Mouse (Mus musculus) ES-E14 (cell line): ENCODE data around the gene Aoc3. TPM values are rescaled to one million over a fixed set of nuclear protein-coding genes. Genes with fewer than 3 reads are reported as not detected.

Source experiments
- DNase-seq: peaks from one replicate; pipeline ENCODE4 v3.0.0-alpha.2; 2013; ENCODE audit warnings: low read depth, low spot score
- H3K27ac ChIP-seq: 2 replicates; pipeline ENCODE4 v1.5.1; 2012; ENCODE audit warnings: low read depth, mild to moderate bottlenecking, low read length, moderate library complexity, mixed read lengths; ENCODE audit not compliant: poor library complexity, insufficient read depth, severe bottlenecking
- H3K36me3 ChIP-seq: 2 replicates; pipeline ENCODE4 v1.6.1; 2012; ENCODE audit warnings: mild to moderate bottlenecking, low read length, moderate library complexity, mixed read lengths; ENCODE audit not compliant: control insufficient read depth, poor library complexity, insufficient read depth, severe bottlenecking
- H3K4me1 ChIP-seq, 2 experiments: fragments of 150-350 bp in 1 of 2; sonication (generic) in 1 of 2; 2 replicates each; pipeline ENCODE4 v1.6.1; 2012; ENCODE audit warnings: low read length in 2 of 2, mild to moderate bottlenecking in 1 of 2, mixed read lengths in 1 of 2; ENCODE audit not compliant: control insufficient read depth in 2 of 2, insufficient read depth in 2 of 2, poor library complexity in 1 of 2
- H3K4me3 ChIP-seq, 2 experiments: fragments of 150-350 bp in 1 of 2; sonication (generic) in 1 of 2; 2 replicates each; pipeline ENCODE4 v1.5.1; 2012; ENCODE audit warnings: low read length in 2 of 2, low read depth in 1 of 2, mild to moderate bottlenecking in 1 of 2, mixed read lengths in 1 of 2; ENCODE audit not compliant: insufficient read depth in 1 of 2, poor library complexity in 1 of 2, severe bottlenecking in 1 of 2
- H3K9ac ChIP-seq: 2 replicates; pipeline ENCODE4 v1.6.1; 2012; ENCODE audit warnings: low read depth, mild to moderate bottlenecking, low read length, mixed read lengths; ENCODE audit not compliant: poor library complexity, insufficient read depth, severe bottlenecking
- H3K9me3 ChIP-seq: fragments of 150-350 bp; sonication (generic); 2 replicates; pipeline ENCODE4 v1.6.1; 2012; ENCODE audit warnings: low read depth, mild to moderate bottlenecking, low read length; ENCODE audit not compliant: control insufficient read depth, insufficient read depth
- CHD2 ChIP-seq: IDR thresholded peaks from 2 replicates; pipeline ENCODE4 v1.6.1; 2014; ENCODE audit warnings: mild to moderate bottlenecking, low read depth, low read length, inconsistent platforms
- HCFC1 ChIP-seq: IDR thresholded peaks from 2 replicates; pipeline ENCODE4 v1.6.1; 2012; ENCODE audit warnings: low read length, inconsistent platforms, borderline replicate concordance; ENCODE audit not compliant: insufficient read depth
- MAFK ChIP-seq: IDR thresholded peaks from 2 replicates; pipeline ENCODE4 v1.6.1; 2014; ENCODE audit warnings: mild to moderate bottlenecking, low read depth, low read length, inconsistent platforms; ENCODE audit not compliant: insufficient read depth
- ZC3H11A ChIP-seq: IDR thresholded peaks from 2 replicates; pipeline ENCODE4 v1.6.1; 2012; ENCODE audit warnings: low read depth, mild to moderate bottlenecking, inconsistent platforms, low read length, borderline replicate concordance
- ZNF384 ChIP-seq: IDR thresholded peaks from 2 replicates; pipeline ENCODE4 v1.6.1; 2012; ENCODE audit warnings: low read depth, low read length, inconsistent platforms
- in situ Hi-C, 2 experiments: fragments of 600-800 bp; cut with MboI; formaldehyde crosslinking; loops; one replicate each; pipeline ENCODE4 v1.15.1; 2025; ENCODE audit warnings: low sequenced_read_pairs in 2 of 2, inconsistent platforms in 1 of 2; ENCODE audit not compliant: unreplicated experiment in 2 of 2
- total RNA-seq: library from RNA; depleted of rRNA; stranded (reverse); fragments of 300-350 nt; gene quantifications from 2 replicates; pipeline ENCODE4 v1.2.3, GENCODE M21; 2012; rRNA removed

The Aoc3 gene
- total RNA-seq, result 0.62 and 0.95 TPM in 2 replicates

GRCm38 (mm10) chr11:101330371-101330924 is at the start of gene Aoc3:
Gene Aoc3 (plus strand): TSS chr11:101330605.
- in situ Hi-C loops, result no loop called here
- no peak for DNase-seq
- no peak within 1 kb of the TSS for H3K27ac ChIP-seq

GRCm38 (mm10) chr11:101280837-101281236 is 49.6 kb upstream of the Aoc3 start:
- Histone ChIP-seq H3K9ac (no peak overlapping the region), H3K27ac (no peak overlapping the region), H3K4me1 (peaks cover 0 to 12% of the 10 kb centered on the region in 2 experiments; a peak in 3 of 4 replicates), H3K9me3 (no peaks in the 10 kb centered on the region), H3K36me3 (no peaks in the 10 kb centered on the region; the same call in 1 of the 2 replicates), H3K4me3 (no peak overlapping the region)
- no peak for TF ChIP-seq ZNF384
- in situ Hi-C loops, result no loop called here
- DNase-seq, result no peak

More at GRCm38 (mm10) chr11:101330371-101330924, at the start of gene Aoc3:
- no peak for TF ChIP-seq ZNF384
- no peak for TF ChIP-seq CHD2
- TF ChIP-seq HCFC1, result no peak
- no peak for TF ChIP-seq ZC3H11A
- TF ChIP-seq MAFK, result no peak
- Histone ChIP-seq H3K4me1 (peaks cover 6 to 23% of the 10 kb centered on the region in 2 experiments; a peak in 3 of 4 replicates), H3K4me3 (no peak within 1 kb of the TSS), H3K9me3 (no peaks in the 10 kb centered on the region), H3K9ac (no peak within 1 kb of the TSS), H3K36me3 (peaks cover 8% of the 10 kb centered on the region)

DNA sequence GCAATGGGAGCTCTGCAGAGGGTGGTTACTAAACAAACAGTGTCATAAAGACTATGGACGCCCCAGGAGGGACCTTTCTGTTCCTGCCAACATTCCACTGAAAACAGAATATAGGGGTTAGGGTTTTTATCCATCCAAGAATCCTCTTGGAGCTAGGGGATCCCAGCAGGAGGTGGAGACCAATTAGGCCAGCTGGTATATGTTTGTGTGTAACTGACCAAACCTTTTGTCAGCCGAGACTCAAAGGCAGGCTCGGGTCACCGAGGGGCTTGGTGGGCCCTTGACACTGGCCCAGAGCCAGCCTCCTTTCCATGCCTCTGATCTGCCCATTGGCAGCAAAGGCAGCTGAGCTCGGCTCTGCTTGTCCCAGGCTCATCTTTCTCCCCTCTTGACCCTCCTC is 47.5 kb upstream of the Aoc3 start:
- Histone ChIP-seq H3K4me3 (no peak overlapping the region), H3K36me3 (peaks cover 2% of the 10 kb centered on the region; the same call in 1 of the 2 replicates), H3K9ac (no peak overlapping the region), H3K27ac (no peak overlapping the region), H3K4me1 (peaks cover 0 to 4% of the 10 kb centered on the region in 2 experiments; a peak in 2 of 4 replicates), H3K9me3 (no peaks in the 10 kb centered on the region)
- TF ChIP-seq ZC3H11A (no peak), CHD2 (no peak), MAFK (no peak), HCFC1 (no peak), ZNF384 (no peak)
- DNase-seq, result no peak
- in situ Hi-C loops, result no loop called here

GRCm38 (mm10) chr11:101283805-101284204 is 46.6 kb upstream of the Aoc3 start:
- in situ Hi-C loops, result no loop called here
- Histone ChIP-seq H3K9ac (no peak overlapping the region), H3K27ac (no peak overlapping the region), H3K4me3 (no peak overlapping the region), H3K4me1 (peaks cover 0 to 2% of the 10 kb centered on the region in 2 experiments; a peak in 2 of 4 replicates), H3K9me3 (no peaks in the 10 kb centered on the region), H3K36me3 (peaks cover 5% of the 10 kb centered on the region)
- TF ChIP-seq CHD2, result no peak
- no peak for TF ChIP-seq ZNF384
- TF ChIP-seq ZC3H11A, result no peak
- TF ChIP-seq HCFC1, result no peak
- no peak for TF ChIP-seq MAFK
- no peak for DNase-seq

- TF ChIP-seq ZC3H11A, result no peak
- no peak for TF ChIP-seq CHD2
- TF ChIP-seq ZNF384, result no peak
- no peak for TF ChIP-seq HCFC1
- TF ChIP-seq MAFK, result no peak
- Histone ChIP-seq H3K36me3 (peaks cover 18% of the 10 kb centered on the region), H3K4me1 (no peaks in the 10 kb centered on the region), H3K9ac (no peak overlapping the region), H3K27ac (no peak overlapping the region), H3K4me3 (no peak overlapping the region), H3K9me3 (no peaks in the 10 kb centered on the region)
- DNase-seq, result no peak
- in situ Hi-C loops, result no loop called here
Measured at GRCm38 (mm10) chr11:101287306-101287705, 43.1 kb upstream of the Aoc3 start.
